Mouse (Mus musculus) bone marrow macrophage, adult 2 months (primary cell): ENCODE results near the gene Ksr1.

ENCODE experiments used
- CTCF ChIP-seq: IDR thresholded peaks from 2 replicates; pipeline ENCODE4 v1.5.1; 2012; ENCODE audit warnings: low read depth, mild to moderate bottlenecking, low read length, moderate library complexity
- POLR2A ChIP-seq: IDR thresholded peaks from 2 replicates; pipeline ENCODE4 v1.6.1; 2012; ENCODE audit warnings: mild to moderate bottlenecking, low read depth, low read length, borderline replicate concordance

DNA sequence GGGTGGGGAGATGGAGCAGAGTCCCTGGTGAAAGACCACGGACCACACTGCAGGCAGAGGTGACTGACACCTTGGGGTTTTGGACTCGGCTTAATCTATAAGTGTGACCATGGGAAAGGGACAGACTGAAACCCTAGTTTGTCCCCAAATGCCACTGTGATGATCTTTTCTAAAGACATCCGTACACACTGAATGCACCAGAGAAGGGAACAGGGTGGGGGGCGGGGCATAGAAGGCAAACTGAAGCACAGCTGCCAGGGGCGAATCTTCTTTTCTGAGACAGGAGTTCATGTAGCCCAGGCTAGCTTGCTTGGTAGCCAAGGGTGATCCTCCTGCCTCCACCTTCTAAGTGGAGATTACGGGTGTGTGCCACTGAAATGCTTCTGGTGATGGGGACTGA lies 122.5 kb downstream of the Ksr1 start:
- TF ChIP-seq CTCF, result no peak
- TF ChIP-seq POLR2A, result no peak
